Mouse (Mus musculus): ENCODE results near the gene Ccdc102a.

GRCm38 (mm10) chr8:94922176-94922575, 4.3 kb upstream of the Ccdc102a start:
- TF ChIP-seq CTCF (conservative IDR thresholded peaks at IDR 0.05; ENCODE audit: low read length) (no peak), POU5F1 (IDR thresholded peaks at IDR 0.05; ENCODE audit: borderline replicate concordance, low read length) (no peak), NANOG (IDR thresholded peaks at IDR 0.05; ENCODE audit: borderline replicate concordance, low read length) (no peak)
